Mouse (Mus musculus): ENCODE data around the gene Dnajb2.

GRCm38 (mm10) chr1:75244836-75245235 is 8.6 kb downstream of the Dnajb2 start:
- peak; percentile 29 for TF ChIP-seq CTCF (IDR thresholded peaks at IDR 0.05; ENCODE audit: low read depth, low read length)
- TF ChIP-seq POLR2A (IDR thresholded peaks at IDR 0.05; ENCODE audit: insufficient read depth, low read length) = no peak
- TF ChIP-seq EP300 (IDR thresholded peaks at IDR 0.05; ENCODE audit: insufficient read depth, low read depth, low read length) = no peak
